Mouse (Mus musculus): Measurements from ENCODE around the gene 1700129C05Rik. TPM values are rescaled to one million over a fixed set of nuclear protein-coding genes. Genes with fewer than 3 reads are reported as not detected.
A peak's percentile ranks its signal among the peaks of the same experiment; 100 is the strongest.

1700129C05Rik gene
- not detected for total RNA-seq (2021)
- long read RNA-seq, experiment 1 = 0 reads
- long read RNA-seq, experiment 2 = 0 reads

DNA sequence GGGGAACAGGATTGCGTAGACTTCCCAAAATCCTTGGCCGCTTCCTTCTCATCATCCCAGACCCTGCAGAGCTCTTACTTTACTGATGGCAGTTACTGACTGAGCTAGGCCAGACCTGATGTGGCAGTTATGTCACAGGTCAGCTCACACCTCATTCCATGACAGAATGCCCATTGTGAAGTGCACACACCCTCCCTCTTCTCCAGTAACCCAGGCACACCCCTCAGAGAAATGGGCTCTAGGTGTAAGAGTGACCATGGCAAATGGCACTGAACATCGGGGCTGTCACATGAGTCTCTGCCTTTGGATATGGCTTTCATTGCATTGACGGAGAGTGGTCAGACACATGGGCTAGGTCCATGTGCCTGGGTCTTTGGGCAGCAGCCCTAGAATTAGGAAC lies at the start of gene 1700129C05Rik:
TSS of gene 1700129C05Rik (minus strand) at position 101 of the 400 bp plus-strand sequence.
- no peak within 1 kb of the TSS for H3K27ac ChIP-seq
- intact Hi-C loops (cut with DNase I) = no loop called here
- no peak for TF ChIP-seq CTCF (IDR thresholded peaks at IDR 0.05)
- DNase-seq = no peak
- H3K4me3 ChIP-seq = no peak within 1 kb of the TSS

DNA sequence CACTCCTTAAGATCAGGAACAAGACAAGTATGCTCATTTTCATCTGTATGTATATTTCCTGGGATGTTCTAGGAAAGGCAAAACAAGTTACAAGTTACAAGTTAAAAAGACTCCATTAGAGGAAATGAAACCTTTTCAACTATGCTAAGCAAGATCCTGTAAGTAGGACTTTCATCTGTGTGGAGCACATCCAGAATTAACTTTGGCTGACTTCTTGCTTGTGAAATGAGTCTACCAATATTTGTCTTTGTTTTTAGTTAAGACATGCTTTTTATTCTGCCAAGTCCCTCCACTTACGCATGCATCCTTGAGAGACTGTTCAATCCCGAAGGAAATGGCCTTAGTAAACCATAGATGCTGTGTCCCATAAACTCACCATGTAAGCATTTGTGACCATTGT lies 43.4 kb upstream of the 1700129C05Rik start:
- TF ChIP-seq CTCF (IDR thresholded peaks at IDR 0.05) = no peak
- Histone ChIP-seq H3K27ac (no peak overlapping the region), H3K4me3 (no peak overlapping the region)
- no peak for DNase-seq
- intact Hi-C loops (cut with DNase I) = no loop called here

DNA sequence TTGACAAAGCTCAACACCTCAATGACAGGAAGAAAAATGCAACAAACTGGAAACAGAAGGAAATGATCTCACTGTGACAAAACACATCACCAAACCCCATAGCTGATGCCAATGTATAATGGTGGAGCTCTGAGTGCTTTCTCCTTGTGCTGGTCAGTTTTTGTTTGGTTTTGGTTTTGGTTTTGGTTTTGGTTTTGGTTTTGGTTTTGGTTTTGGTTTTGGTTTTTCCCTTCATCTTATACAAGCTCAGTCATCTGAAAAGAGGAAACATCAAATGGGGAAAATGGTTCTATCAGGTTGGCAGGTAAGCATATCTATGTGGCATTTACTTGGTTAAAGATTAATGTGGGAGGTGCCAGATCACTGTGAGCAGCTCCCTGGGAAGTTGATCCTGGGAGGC lies 42.8 kb upstream of the 1700129C05Rik start:
- intact Hi-C loops (cut with DNase I) = no loop called here
- Histone ChIP-seq H3K4me3 (no peak overlapping the region), H3K27ac (no peak overlapping the region)
- no peak for TF ChIP-seq CTCF (IDR thresholded peaks at IDR 0.05)
- no peak for DNase-seq

DNA sequence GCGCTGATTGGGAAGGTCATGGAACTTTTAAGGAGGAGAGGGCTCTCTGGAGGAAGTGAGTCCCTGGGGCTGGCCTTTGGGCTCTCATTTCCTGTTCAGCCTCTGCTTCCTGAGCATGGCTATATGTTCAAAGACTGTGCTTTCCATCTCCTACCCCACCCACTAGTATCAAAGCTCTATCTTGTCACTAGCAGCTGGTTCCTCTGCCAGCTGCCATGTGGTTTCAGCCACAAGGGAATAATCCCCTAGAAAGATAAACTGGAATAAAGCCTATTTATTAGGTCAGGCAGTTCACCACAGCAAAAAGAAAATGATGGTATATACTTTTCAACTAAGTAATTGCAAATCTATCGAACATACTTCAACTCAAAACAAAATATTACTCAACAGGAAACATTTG lies 40.0 kb upstream of the 1700129C05Rik start:
- no peak overlapping the region for H3K27ac ChIP-seq
- TF ChIP-seq CTCF (IDR thresholded peaks at IDR 0.05) = no peak
- intact Hi-C loops (cut with DNase I) = no loop called here
- no peak overlapping the region for H3K4me3 ChIP-seq
- no peak for DNase-seq

DNA sequence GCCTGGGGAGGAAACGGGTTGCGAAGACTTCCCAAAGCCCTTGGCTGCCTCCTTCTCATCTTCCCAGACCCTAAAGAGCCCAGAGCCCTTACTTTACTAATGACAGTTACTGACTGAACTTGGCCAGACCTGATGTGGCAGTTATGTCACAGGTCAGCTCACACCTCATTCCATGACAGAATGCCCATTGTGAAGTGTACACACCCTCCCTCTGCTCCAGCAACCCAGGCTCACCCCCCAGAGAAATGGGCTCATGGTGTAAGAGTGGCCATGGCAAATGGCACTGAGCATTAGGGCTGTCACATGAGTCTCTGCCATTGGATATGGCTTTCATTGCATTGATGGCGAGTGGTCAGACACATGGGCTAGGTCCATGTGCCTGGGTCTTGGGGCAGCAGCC lies 36.0 kb upstream of the 1700129C05Rik start, which contains the start of gene Gm5142:
TSS of gene Gm5142 (minus strand) at position 101 of the 400 bp plus-strand sequence.
- TF ChIP-seq CTCF (IDR thresholded peaks at IDR 0.05) = no peak
- intact Hi-C loops (cut with DNase I) = no loop called here
- DNase-seq = no peak

DNA sequence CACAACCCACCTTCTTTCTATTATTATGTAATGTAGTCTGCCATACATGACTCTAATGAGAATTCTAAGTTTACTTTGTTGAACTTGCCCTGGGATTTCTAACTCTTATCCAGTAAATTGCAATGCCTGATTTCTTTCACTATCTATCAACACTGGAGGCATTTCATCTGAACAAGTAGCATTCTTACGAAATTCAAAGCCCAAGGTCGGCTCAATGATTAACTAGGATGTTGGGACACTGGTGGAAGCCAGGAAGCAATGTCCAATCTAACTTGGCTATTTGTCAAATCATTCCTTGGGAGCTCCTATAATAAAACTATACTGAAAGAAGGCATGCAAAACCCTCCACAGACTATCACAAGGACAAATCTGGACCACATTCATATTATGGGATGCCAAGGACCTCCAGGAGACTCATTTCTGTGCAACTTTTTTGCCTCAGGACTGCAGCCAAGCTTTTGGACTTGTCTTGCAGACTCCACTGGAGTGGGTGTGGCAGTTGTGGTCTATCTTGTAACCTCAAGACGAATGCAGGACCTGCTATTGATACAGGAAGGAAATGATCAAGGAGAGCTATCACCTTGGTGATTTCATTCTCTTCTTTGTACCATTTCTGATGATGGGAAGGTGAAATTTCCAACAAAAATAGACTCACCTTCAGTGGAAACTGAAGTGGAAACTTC lies 14.5 kb upstream of the 1700129C05Rik start:
- intact Hi-C loops (cut with DNase I) = loop anchor here (5.0 kb wide), 1 partner anchor 400 kb away; no protein-coding TSS in a partner anchor
- DNase-seq = no peak
- TF ChIP-seq CTCF (IDR thresholded peaks at IDR 0.05) = no peak
- Histone ChIP-seq H3K27ac (no peak overlapping the region), H3K4me3 (no peak overlapping the region)

More for the DNA sequence above, 36.0 kb upstream of the 1700129C05Rik start, which contains the start of gene Gm5142:
- H3K27ac ChIP-seq = no peak within 1 kb of the TSS
- no peak within 1 kb of the TSS for H3K4me3 ChIP-seq

DNA sequence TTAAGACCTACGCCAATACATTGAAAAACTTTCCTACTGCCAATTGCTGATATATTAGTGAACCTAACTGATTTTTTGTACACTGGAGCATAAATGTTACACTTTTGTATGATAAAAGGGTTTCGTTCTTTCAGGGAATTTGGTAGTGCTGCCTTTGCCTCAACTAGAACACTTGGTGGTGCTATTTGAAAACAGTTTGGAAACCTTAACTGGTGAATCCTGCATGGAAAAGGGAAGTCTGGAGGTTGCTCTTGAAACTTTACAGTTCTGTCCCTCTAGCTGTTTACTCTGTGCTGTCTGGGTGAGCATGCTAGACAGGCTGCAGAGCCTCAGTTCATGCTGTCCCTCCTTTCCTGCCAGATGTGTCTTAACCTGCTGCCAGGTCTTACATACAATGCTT lies 12.9 kb upstream of the 1700129C05Rik start:
- no peak for DNase-seq
- TF ChIP-seq CTCF (IDR thresholded peaks at IDR 0.05) = peak; percentile 51
- intact Hi-C loops (cut with DNase I) = loop anchor here (5.0 kb wide), 1 partner anchor 402 kb away; no protein-coding TSS in a partner anchor
- Histone ChIP-seq H3K27ac (no peak overlapping the region), H3K4me3 (no peak overlapping the region)

DNA sequence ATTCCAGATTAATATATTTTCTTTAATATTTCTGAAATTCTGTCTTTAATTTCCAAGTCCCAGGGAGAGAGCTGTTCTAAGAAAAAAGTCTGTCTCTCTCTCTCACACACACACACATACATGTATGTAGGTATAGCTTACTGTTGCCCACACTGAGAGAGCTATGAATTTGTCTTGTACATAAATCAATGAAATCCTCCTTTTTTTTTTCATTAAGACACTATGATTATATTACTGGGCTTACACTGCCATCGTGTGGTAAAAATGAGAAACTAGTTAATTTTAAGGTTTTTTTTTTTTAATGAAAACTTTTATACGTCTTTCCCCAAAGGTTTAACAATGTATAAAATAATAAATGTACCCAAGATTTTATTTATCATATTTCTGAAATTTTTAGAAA lies 28.4 kb downstream of the 1700129C05Rik start:
- H3K27ac ChIP-seq = no peak overlapping the region
- intact Hi-C loops (cut with DNase I) = loop anchor here (2.0 to 5.0 kb wide), 2 partner anchors 1081 to 1432 kb away; no protein-coding TSS in a partner anchor
- no peak for DNase-seq
- peak; percentile 55 for TF ChIP-seq CTCF (IDR thresholded peaks at IDR 0.05)
- no peak overlapping the region for H3K4me3 ChIP-seq

DNA sequence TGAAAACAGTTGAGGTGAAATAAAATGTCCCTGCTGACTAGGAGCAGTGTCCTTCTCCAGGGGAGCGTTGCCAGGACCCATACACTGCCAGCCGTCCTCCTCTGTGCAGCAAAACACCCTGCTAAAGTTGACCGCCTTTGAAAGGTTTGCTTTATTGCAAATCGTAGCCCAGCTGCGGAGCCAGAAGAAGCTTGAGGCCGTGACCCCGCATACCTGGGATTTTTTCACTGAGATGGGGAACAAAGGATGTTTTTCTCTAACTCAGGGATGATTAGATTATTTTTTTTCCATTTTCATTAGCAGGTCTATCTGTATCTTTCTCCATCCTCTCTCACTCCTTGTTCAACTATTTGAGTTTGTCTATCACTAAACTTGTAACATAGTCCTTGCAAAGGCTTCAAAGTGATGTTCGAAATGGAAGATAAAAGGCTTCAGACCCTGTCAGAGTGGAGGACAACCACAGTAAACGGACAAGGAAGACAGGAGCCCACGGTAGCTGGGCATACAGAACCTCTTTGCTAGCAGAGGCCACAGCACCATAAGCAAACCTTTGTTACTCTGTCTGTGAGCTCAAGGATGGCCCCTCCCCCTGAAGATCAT lies 38.6 kb downstream of the 1700129C05Rik start:
- DNase-seq = peak; percentile 18
- no peak for TF ChIP-seq CTCF (IDR thresholded peaks at IDR 0.05)
- no peak overlapping the region for H3K4me3 ChIP-seq
- H3K27ac ChIP-seq = no peak overlapping the region
- intact Hi-C loops (cut with DNase I) = no loop called here

DNA sequence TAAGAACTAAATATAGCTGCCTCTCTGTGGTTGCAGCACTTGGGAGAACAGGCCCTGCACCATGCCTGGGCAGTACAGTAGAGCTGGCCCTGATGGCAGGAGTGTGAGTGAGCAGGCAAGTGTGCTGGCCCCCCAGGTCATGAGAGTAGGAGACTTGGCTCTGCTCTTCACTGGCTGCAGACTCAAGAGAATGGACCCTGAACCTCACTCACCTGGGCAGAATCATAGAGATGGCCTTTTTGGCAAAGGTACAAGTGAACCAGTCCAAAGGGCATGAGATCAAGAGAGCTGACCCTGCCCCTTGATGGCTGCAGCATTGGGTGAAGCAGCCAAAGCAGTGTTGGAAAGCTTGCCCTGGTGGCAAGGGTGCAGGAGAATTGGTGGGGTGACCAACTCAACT lies 49.1 kb downstream of the 1700129C05Rik start:
- intact Hi-C loops (cut with DNase I) = no loop called here

DNA sequence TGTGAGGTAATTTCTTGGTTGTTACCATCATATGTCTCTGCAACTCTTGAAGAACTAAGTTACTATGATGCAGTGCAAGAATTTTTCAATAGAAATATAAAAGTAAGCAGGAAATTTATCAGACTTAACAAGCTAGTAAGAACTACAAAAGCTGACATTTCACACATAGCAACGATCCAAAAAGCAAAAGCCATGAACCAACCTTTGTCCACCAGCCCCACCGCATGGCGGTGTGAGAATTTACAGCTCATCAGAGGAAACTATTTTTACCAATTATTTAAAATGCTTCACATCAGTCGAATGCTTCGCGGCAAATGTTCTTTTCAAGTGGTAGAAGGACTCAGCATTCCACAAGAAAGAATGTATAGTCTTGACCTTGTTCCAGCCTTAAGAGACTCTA lies 58.3 kb downstream of the 1700129C05Rik start:
- Histone ChIP-seq H3K27ac (no peak overlapping the region), H3K4me3 (no peak overlapping the region)
- peak; percentile 36 for DNase-seq
- intact Hi-C loops (cut with DNase I) = loop anchor here (10.0 kb wide), 1 partner anchor 1050 kb away; no protein-coding TSS in a partner anchor
- peak; percentile 68 for TF ChIP-seq CTCF (IDR thresholded peaks at IDR 0.05)

More for the DNA sequence above, 49.1 kb downstream of the 1700129C05Rik start:
- TF ChIP-seq CTCF (IDR thresholded peaks at IDR 0.05) = no peak
- Histone ChIP-seq H3K4me3 (no peak overlapping the region), H3K27ac (no peak overlapping the region)
- no peak for DNase-seq

Other genes with a start within 250 kb of the 1700129C05Rik start
- not detected for gene Gm5142, start 35.9 kb upstream of the 1700129C05Rik start, total RNA-seq (2021)
- 10 to 100 TPM; 11.1 to 12.7 TPM for gene Rcbtb1, start 58.3 kb upstream of the 1700129C05Rik start, total RNA-seq (2021)
- not detected for gene Gm6904, start 117.3 kb upstream of the 1700129C05Rik start, total RNA-seq (2021)
- gene Phf11a, start 154.6 kb upstream of the 1700129C05Rik start, total RNA-seq (2021) = not detected
- under 1 TPM in 1 of 2 experiments, not detected in 1; 0.20 TPM for gene Phf11b, start 198.5 kb upstream of the 1700129C05Rik start, total RNA-seq (2021)
- gene Phf11d, start 222.6 kb upstream of the 1700129C05Rik start, total RNA-seq (2021) = 1 to 10 TPM; 1.1 to 1.9 TPM

All from gastrocnemius, adult 2 months (tissue).